Mouse (Mus musculus) gastrocnemius, postnatal 14 days (tissue): ENCODE results near the gene Emb. TPM values are rescaled to one million over a fixed set of nuclear protein-coding genes. Genes with fewer than 3 reads are reported as not detected.
A peak's percentile ranks its signal among the peaks of the same experiment; 100 is the strongest.

ENCODE experiments used
- DNase-seq: peaks from one replicate; pipeline ENCODE4 v3.0.0; 2021; ENCODE audit warnings: mixed read lengths
- intact Hi-C: fragments of 180-260 bp; cut with DNase I; formaldehyde crosslinking; loops from one replicate; pipeline ENCODE4 v1.15.1; 2025; ENCODE audit warnings: low total_unique reads
- total RNA-seq, 2 experiments: library from RNA; stranded (reverse); gene quantifications; 2 replicates each; pipeline ENCODE4 v1.2.3; 2021

The Emb gene
- total RNA-seq, 2 experiments from 2014 or later = 12.5 to 13.3 TPM

DNA sequence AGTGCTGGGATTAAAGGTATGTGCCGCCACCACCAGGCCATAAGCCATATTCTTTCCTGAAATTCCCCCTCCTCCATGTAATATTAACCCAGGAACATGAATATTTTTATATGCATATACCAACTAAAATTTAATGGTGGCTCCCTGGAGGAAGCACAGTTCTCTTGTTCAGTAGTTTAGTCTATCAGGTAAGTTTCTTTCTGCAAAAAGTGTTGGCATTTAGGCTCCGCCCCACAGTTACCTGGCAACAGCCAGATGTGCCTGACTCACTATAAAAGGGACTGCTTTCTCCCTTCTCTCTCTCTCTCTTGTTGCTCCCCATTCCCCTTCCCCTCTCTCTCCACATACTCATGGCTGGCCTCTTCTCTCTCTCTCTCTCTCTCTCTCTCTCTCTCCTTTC lies 9.8 kb downstream of the Emb start:
- intact Hi-C loops = no loop called here
- DNase-seq = no peak

DNA sequence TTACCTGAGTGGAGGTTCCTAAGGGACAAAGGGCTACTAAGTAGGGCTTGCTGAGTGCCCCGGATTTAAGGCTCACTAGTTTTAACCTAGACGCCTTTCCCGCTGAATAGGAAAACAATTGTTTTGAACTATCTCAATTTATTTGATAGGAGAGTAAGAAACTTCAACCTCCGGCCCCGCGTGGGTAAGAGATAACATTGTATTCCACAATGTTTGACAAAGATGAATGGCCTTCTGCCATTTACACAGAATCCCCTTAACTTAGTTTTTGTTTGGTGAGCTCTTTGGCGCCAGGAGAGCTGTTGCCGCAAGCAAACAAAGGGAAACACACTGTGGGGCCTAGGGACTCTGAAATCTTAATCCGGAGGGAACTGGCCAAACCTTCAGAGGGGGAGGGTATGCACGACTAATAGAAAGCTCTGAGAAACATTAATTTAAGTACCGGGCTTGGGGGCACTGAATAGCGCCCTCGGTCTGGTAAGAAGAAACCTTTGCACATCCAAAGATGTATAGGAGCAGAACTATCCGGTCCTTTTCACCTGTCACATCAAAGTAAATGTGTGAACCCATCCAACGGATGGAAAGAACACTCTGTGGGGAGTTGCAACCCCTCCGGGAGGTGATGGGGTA lies 11.7 kb downstream of the Emb start:
- no peak for DNase-seq
- intact Hi-C loops = no loop called here

DNA sequence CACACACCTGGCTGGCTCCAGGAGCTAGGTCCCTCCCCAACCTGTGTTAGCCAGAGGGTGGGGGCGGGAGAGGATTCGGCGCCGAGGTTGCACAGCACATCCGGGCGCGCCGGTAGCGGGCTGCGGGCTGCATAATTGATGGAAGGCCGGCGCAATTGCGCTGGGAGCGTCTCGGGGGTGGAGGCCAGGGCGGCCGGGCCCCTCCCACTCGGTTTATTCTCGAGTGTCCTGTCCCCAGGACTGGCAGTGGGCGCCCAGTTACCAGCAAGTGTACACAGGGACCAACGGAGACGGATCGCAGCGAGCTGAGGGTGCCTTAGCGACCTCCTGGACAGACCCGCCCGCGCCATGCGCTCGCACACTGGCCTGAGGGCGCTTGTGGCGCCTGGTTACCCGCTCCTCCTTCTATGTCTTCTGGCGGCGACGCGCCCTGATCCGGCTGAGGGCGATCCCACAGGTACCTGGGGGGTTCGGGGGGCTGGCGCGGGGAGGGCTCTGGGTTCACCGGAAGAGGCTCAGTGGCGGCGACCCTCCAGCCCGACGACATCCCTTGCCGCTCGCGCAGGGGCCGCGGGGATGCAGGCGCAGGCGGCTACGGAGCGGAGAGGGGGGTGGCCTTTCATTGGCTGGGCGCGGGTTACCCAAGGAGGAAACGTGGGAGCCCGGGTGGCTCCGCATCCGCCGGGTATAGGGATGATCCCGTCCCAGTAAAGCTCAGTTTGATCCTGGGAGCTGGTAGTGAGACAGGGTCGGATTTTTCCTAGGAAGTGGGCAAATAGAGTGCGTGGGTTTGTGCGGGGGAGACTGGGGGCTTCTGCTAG lies 12.4 kb downstream of the Emb start, which contains the start of gene Gm17509:
Gene Gm17509, minus strand, starts transcription at position 575 of the 821 bp plus-strand sequence.
- DNase-seq = peak; percentile 20

DNA sequence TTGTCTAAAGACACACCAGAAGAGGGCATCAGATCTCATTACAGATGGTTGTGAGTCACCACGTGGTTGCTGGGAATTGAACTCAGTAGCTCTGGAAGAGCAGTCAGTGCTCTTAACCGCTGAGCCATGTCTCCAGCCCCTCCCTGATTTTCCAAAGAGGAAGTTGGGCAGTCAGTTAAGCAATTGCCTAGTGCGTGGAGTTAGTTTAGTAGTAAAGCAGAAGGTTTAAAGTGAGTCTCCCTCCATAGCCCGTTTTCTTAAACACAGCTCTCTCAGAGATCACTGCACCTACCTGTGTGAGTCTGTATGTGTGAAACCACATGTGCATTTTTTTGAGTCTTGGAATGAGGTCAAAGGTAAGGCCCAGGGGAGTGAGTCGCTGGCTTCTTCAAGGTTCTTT lies 14.8 kb downstream of the Emb start:
- no peak for DNase-seq
- intact Hi-C loops = no loop called here

More for the DNA sequence above, 12.4 kb downstream of the Emb start, which contains the start of gene Gm17509:
- intact Hi-C loops = no loop called here

DNA sequence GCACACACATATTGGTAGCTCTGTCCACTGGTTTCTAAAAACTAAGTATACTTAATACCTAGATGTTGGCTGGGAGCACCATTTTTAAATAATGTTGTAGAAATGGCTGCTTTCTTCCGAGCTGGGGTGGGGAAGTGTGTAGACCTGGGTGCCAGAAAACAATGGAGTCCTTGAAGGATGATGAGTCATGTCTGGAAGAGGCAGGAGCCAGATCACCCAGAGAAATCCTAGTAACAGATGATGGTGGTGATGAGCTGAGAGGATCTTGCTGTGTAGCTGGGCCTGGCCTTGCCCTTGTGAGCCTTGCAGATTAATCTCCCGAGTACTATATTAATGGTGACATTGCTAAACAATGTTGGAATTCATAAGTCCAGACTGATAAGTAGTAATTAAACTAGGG lies 16.6 kb downstream of the Emb start:
- DNase-seq = no peak
- intact Hi-C loops = no loop called here

DNA sequence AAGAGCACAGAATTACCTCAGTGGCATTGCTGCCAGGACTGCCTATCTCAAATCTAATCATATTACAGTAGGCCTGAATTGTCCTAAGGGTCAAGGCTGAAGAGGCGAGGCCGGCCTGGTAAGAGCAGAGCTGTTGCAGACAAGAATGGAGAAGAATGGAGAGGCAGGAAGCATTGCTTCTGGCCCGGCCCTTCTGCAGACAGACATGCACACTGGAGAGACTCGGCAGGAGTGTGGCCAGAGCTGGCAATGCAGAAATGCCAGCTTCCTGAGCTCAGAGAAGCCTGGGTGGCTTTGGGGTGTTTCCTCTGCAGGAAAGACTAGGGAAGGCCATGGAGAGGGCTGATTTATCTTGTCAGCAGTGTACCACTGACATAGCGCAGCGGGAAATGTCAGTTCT lies 17.2 kb downstream of the Emb start:
- intact Hi-C loops = no loop called here

DNA sequence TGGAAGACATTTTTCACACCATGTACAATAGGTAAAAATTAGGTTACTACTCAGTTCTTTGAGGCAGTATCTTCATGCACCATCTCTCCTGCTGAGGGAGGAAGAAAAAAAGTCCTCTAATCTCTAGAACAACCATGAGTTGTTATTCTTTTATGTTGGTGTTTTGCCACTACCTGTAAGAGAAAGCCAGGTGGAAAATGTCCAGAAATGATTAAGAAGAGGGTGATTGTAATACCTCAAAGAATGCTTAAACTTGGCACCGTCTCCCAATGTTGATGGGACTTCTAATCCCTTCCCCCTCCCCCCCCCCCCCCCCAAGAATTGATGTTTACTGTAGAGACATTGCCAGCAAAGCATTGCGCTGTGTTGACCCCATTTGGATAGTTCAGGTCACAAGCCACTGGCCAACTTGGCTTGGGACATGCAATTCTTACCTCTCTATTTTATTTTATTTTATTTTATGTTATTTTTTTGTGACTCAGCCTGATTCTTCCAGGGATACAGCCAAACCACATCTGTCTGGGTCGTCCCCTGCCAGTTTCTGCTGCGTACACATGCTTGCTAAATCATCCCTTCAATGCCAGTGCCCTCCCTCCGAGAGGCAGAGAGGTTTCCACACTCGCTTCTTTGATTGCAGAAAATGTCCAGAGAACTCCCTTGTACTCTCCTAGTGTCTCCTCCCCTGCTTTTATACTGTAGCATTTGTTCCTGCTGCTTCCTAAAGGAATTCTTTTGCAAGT lies 22.2 kb downstream of the Emb start:
- intact Hi-C loops = no loop called here
- DNase-seq = no peak

More for the DNA sequence above, 17.2 kb downstream of the Emb start:
- DNase-seq = no peak

DNA sequence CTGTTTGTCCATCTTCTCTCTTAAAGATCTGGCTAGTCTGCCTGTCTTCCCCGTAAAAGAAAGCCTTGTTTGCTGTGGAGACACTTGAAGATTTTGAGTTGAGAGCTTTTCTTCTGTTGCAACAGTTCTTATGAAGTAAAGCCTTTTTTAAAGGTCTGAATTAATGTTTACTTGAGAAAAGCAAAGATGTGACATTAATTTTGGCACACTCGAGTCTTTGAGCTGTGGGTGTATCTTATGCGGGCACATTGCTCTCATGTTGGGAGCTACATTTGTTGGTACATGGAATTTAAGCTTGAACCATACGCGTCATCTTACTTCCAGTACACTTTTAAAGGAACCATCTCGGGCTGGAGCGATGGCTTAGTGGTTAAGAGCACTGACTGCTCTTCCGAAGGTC lies 25.5 kb downstream of the Emb start:
- intact Hi-C loops = no loop called here
- DNase-seq = no peak

DNA sequence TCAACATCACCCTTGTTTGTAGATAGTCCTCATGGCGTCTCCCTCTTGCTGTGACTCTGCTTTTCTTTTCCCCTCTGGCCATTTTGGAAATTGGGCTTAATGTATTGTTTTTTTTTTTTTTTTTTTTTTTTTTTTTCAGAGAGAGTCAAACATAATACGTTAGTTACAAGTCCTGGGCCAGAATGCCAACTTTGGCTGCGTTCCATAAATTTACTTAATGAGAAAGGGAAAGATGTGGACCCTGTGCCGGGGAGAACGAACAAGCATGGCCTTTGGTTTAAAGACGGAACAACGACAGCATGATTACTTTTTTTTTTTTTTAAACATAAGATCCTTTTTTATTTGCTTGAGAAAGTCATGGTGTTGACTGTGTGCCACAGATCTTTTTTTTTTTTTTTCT lies 26.1 kb downstream of the Emb start:
- no peak for DNase-seq
- intact Hi-C loops = no loop called here

DNA sequence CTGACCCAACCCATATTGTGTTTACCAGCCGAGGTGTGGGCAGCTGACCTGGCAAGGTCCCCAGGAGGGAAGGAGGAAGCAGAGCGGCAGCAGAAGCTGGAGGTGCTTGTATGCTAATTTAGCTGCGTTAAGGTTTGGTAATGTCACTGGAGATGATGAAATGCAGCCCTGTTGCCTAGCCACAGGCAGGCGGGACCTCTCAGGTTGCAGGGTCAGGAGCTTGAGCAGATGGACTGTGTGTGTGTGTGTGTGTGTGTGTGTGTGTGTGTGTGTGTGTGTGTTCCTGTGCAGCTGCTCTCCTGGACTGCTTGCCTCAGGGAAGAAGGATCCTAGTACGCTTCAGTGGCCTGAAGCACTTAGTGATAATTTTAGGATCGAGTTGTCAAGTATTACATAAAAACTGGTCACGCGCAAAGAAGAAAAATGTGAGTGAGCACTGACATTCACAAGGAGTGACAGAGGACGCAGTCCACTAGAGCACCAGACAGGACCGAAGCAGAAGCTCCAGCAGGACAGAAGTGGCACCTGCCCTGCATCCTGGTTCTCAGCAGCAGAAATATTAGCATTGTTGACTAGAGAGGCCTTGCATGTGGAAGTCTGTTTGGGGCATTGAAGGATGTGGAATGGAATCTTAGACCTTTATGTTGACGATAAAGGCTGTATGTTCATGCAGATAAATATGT lies 27.3 kb downstream of the Emb start:
- peak; percentile 44 for DNase-seq
- intact Hi-C loops = no loop called here

DNA sequence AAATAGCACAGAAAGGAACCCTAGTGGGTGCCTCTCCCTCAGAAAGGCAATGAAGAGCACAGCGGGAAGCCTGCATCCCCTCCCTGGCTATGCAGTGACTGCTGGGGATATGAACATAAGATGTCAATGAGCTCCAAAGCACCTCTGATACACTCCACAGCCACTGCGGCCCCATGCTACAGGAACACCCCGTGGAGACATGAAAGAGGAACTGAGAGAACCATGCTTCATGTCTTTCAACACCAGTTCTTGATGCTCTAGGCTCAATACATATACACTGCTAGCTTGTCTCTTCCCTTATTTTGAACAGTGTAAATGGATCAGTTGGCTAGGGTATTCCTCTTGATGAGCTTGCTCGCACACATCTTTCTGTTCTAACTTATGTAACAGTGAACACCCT lies 28.8 kb downstream of the Emb start:
- no peak for DNase-seq
- intact Hi-C loops = no loop called here

DNA sequence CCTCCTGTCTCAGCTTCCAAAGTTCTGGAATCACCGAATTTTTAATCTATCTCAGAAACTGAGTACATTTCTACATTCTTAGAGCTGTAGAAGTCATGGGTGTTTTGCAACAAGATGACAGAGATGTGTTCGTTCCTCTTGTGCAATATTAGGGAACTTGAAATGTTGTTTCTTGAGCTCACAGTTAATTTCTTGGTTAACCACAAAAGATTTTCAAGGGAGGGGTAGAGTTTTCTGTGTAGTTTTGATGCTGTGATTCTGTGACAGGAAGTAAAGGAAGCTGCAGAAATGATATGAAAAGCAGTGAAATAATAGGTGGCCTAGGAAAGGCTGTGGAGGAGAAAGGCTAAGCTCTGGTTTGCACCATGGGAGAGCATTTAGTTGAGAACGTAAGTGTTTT lies 33.7 kb downstream of the Emb start:
- DNase-seq = no peak
- intact Hi-C loops = no loop called here

DNA sequence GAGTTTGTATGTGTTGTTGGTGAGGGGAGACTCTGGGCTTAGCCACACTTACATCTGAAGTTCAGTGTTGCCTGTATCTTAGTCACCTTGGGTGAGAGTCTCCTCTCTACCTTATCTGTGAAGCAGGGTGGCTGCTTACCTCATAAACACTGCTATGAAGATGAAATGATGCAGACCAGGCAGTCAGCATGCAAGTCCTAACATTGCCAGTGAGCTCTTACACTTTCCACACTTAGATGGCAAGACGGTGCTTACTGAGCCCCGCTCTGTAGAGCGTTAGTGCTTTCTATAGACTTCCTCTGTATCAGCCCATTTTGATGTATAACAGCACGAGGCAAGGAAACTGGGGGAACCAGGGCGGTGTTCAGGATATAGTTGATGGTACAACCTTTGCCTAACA lies 34.3 kb downstream of the Emb start:
- no peak for DNase-seq
- intact Hi-C loops = no loop called here

DNA sequence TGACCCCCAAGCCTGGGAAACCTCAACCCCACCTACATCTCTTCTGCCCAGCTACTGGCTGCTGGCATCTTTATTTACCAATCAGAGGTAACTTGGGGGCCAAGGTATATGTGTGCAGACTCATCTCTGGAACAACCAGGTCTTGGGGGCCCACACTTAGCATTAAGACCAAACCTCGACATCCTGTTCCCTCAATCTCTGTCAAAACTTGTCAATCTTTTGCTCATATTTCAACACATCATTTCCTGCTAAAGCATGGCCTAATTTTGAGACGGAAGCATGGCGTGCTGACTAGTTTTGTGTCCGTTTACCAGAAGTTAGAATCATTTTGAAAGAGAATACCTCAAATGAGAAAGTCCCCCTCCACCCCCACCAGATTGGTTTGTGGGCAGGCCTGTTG lies 52.4 kb downstream of the Emb start:
- intact Hi-C loops = no loop called here
- no peak for DNase-seq

DNA sequence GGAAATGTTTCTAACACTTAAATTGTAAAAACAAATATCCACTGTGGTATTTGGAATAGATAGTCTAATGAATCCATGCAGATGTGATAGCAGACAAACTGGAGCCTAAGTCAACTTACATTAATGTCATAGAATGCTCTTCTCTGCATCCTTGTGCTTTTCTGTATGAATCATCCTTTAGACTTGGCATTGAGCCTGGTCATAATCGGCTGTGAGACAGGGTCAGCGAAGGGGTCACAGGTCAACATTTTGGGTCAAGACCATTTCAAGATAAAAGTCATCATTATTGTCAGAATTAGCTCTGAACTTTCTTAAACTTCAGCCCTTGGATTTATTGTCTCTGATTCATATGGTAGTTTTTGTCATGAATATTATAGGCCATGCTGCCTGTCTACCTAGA lies 57.8 kb downstream of the Emb start:
- DNase-seq = no peak
- intact Hi-C loops = no loop called here

DNA sequence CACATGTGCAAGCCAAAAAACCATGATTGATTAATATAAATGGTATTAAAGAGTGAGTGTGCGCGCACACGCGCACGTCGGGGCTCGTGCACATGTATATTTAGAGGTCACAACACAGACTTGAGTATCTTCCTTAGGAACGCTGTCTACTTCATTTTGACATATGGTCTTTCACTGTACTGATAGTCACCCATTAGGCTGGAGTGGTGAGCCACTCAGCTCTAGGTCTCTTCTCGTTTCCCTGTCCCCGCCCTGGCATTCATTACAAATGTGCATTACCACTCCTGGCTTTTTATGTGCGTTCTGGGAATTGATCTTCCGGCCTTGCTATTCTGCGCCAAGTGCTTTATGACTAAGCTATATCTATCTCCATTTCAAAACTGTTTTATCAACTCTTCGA lies 59.6 kb downstream of the Emb start:
- no peak for DNase-seq
- intact Hi-C loops = no loop called here

DNA sequence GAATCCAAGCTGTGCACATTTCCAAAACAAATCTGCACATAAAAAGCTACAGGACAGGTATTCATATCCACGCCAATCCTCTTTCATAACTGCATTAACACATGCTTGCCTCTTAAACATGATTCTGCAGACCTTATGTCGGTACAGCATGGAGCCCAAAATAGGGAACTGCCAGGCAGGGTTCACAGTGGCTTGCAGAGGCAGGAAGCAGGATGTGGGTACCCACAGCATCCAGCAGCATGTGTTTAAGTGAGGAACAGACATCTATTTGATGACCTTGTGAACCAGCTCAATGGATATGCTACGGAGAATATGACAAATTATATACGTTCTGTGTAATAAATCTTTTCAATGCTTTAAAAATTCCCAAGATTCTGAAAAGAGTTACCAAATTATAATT lies 75.7 kb downstream of the Emb start:
- DNase-seq = no peak
- intact Hi-C loops = no loop called here

DNA sequence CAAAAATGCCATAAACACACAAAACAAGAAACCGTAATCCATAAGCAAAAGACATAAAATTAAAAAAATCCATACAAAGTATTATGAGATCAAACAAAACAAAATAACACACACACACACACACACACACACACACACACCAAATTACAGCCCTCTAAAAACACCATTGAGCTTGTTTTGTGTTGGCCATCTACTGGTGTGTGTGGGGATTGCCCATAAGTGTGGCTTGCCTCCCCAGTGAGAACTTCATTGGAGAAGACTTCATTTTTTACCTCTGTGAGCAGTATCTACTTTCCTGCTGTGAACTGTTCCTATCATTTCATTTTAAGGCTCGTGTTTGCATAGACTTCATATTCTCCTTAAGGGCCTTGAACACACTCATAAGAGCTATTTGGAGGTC lies 78.6 kb downstream of the Emb start:
- intact Hi-C loops = loop anchor here (5.0 kb wide), 1 partner anchor 85 kb away; no protein-coding TSS in a partner anchor
- no peak for DNase-seq

DNA sequence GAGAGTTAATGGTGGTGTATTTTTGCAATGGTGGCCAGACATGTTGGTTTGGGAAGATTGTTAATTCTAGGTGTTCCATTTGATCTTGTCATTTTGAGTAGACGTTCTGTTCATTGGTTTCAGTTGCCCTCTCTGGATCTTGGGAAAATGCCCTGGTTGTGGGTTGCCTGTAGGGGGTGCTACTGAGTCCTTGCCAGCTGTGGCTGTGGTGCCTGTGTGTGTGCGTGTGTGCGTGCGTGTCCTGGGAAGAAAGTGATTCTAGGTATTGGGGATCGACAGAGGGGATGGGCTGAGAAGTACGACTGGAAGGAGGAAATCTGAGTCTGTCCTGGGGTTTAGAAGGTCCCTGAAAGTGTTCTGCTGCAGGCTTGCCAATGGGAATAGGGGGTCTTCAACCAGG lies 79.1 kb downstream of the Emb start:
- no peak for DNase-seq
- intact Hi-C loops = loop anchor here (5.0 kb wide), 1 partner anchor 85 kb away; no protein-coding TSS in a partner anchor
